Mouse (Mus musculus) mesoderm, embryonic 11.5 days (tissue): ENCODE data around the gene Lrp1.

Source experiments
- DNase-seq: peaks from one replicate; pipeline ENCODE4 v3.0.0-alpha.2; 2012; ENCODE audit warnings: low read depth, low spot score

Lrp1 gene

DNA sequence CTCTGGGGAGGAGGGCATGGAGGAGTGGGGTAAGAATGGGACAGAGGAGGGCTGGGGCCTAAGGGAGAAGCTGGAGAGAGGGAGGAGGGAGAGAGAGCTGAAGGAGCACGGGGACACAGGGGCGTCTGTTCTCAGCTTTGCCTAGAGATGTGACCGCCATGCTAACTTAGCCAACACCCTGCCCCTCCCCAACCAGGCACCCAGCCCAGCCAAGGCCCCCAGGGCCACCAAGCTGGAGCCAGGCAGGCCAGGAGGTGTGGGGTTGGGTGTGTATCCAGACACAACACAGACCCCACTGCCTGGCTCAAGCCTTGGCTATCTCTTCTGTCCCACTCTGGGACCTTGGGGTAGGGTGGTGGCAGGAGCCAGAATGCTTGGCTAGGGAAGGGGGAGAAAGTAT is 5.4 kb downstream of the Lrp1 start:
- no peak for DNase-seq

GRCm38 (mm10) chr10:127615034-127615374 is 5.9 kb downstream of the Lrp1 start:
- DNase-seq, result no peak

GRCm38 (mm10) chr10:127614236-127615033 is 6.5 kb downstream of the Lrp1 start:
- DNase-seq, result peak; percentile 59

GRCm38 (mm10) chr10:127612079-127612775 is 8.7 kb downstream of the Lrp1 start:
- no peak for DNase-seq

DNA sequence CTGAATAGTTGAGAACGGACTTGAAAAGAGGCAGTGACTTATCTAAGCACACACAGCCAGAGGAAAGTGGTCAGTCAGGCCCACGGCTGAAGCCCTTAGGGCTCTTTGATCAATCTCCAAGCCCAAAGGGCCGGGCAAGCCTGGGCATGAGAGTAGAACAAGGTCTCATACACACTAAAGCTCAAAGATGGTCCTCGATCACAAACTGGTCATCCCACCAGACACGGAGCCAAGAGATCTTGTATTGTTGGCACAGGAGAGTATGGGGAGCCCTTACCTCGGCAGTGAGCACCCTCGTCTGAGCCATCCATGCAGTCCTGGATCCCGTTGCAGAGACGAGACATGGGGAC is 10.9 kb downstream of the Lrp1 start:
- no peak for DNase-seq

GRCm38 (mm10) chr10:127609415-127610065 is 11.4 kb downstream of the Lrp1 start:
- DNase-seq, result peak; percentile 48

GRCm38 (mm10) chr10:127607059-127607458 is 13.9 kb downstream of the Lrp1 start:
- no peak for DNase-seq

DNA sequence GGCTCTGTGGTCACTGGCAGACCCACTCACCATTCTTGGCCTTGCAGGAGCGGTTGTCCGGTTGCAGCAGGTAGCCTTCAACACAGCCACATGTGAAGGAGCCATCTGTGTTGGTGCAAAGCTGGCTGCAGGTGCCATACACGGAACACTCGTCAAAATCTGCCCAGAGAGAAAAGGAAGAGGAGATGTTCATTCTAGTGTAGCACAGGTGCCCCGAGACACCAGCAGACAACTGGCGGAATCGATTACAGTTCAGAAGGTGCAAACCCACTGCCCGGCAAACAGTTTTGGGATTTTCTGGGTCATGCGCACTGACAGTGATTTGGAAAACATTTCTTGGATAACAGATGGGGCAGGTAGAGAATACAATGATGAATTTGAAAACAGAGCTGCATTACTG is 15.2 kb downstream of the Lrp1 start:
- no peak for DNase-seq

DNA sequence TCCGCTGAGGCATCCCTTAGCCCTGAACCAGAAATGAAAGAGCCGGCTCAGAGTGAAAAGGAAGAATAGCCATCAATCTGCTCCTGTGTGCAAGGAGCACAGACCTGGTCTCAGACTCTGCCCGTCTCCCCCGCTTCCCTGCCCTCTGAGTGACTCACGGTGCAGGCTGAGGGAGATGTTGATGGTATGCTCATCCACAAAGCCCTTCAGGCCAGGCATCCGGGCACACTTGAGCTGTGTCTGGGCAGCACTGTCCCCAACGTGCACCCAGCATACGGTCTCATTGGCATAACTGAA is 15.7 kb downstream of the Lrp1 start:
- DNase-seq, result no peak

DNA sequence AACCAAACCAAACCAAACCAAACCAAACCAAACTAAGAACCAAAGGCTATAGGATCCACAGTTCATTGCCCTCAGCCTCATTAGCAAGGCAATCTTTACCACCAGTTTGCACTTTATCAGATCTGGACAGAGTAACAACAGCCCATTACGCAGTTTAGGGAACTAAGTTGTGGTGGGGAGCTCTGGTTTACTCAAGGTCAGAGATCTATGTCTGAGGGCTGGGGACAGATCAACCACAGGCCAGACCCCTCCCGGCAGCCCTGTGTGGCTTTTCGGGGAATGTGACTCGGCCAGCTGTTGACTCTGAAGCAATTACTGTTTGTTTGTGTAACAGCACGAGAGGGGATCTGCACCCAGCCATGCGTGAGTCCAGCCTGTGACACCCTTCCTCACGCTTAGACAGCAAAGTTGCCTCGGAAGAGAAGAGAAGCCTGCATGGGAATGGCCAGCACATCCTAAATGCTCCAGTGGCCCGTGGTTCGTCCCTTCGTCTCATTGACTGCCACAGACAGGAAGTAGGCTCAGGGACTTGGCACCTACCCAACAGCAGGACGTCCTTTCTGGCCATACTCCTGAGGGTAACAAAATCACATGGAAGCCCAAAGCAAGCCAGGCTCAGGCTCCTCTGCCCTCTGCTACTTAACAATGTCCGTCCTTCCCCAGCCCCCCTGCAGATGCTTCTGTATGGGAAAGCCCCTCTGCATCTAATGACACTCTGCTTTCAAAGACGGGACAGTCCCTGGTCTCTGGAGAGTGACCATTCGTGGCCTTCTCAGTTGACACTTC is 16.3 kb downstream of the Lrp1 start:
- DNase-seq, result no peak

GRCm38 (mm10) chr10:127603437-127604371 is 17.2 kb downstream of the Lrp1 start:
- DNase-seq, result no peak

DNA sequence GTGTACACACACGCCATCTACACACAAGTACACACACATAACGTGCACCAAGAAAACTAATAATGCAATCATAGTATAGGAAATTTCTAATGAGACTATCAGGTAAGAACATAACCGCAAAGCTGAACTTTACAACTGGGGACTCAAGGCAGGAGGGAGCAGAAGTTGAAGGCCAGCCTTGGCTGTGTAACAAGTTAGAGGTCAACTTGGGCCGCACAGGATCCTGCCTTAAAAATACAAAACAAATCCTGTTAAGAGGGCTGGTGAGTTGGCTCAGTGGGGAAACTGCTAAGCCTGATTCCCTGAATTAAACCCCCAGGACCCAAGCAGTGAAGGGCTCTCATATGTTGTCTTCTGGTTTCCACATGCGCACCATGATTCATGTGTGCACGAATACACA is 18.8 kb downstream of the Lrp1 start:
- DNase-seq, result no peak

- DNase-seq, result no peak
Measured at GRCm38 (mm10) chr10:127599779-127600541, 21.0 kb downstream of the Lrp1 start.

DNA sequence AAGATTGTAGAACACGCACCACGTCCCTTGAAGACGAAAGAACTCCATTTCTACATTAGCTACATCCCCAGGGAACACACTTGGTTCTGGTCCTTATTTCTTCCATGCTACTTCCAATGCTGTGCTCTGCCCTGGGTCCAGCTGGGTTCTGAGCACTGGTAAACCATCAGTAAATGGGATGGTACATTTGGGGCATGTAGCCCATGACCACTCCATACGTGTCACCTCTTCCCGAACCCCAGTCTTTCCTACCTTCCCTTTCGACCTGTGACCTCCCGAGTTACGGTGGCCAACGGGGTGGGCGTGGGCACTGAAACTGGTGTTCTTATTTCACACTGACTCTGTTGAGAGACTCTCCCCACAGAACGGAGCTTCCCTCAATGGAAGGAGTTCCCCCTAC is 21.7 kb downstream of the Lrp1 start:
- DNase-seq, result no peak

DNA sequence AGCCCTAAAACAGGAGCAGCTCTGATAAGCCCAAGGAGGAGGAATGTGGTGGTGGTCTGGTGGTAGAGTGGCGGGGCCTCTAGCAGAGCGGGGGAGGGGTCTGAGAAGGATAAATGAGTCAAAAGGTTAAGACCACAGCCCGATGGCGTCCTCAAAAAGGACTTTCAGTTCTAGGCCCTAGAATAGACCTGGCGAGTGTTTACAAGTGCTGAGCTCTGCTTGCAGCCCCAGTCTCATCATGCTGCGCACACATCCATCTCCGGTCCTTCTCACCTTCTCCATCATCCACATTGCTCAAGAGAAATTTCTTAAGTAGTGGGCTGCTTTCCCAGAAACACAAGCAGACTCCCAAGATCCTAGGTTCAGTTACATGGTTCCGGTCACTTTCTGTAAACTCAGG is 22.3 kb downstream of the Lrp1 start:
- no peak for DNase-seq

GRCm38 (mm10) chr10:127597311-127597901 is 23.5 kb downstream of the Lrp1 start:
- no peak for DNase-seq

DNA sequence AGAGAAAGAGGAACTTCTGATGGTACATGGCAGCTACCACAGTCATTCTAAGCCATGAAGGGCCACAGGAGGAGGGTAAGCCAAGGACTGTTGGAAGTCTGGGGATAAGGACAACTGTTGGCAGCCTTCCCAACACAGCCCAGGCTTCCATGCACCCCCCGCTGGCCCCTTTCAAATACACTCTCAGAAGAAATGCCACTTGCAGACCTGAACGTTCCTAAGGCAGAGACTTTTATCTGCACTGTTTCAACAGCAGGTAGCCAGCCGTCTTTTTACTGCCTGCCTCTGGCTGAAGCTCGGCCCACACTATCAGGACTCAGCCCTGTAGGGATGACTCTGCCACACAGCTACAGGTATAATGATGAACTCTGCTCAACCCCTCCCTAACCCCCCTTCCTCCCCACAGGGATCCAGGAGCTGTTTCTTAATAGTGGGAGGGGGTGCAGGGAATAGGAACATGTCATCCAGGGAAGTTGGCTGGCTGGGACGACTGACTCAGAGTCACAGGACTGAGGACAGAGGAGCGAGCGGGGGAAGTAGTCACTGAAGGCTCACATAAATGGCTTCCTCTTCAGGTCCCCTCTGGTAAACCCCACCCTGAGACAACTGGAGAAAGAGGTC is 24.5 kb downstream of the Lrp1 start:
- DNase-seq, result no peak

DNA sequence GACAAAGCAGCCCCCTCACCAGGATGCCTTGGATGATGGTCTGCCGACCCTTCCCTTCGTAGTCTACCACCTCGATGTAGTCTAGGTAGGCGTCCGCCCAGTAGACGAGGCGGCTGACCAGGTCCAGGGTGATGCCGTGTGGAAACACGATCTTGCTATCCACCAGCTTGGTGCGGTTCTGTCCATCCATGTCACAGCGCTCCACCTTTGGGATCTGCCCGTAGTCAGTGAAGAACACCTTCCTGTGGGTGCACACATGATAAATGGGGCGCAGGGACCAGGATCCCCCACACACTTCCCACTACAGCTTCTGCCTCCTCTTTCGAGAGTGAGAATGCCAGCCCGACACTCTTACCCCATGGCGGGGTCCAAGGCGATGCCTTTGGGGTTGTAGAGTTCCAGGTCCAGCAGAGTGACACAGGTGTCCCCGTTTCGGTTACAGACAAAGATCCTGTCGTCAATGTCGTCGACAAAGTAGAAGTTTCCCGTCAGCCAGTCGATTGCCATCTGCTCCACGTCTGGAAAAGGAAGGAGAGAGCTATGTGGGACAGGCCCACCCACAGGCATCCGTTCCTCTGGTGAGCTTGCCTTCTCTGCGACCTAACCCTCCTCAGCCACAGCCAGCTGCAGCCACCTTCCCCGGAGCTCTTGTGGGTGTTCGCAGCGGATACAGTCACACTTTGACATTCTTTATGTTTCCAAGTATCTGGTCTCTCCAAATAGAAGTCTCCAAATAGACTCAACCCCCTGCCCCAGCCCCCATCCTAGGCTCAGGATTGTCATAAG is 25.8 kb downstream of the Lrp1 start:
- DNase-seq, result no peak

GRCm38 (mm10) chr10:127594405-127594804 is 26.5 kb downstream of the Lrp1 start:
- no peak for DNase-seq
